Mouse (Mus musculus) G1E (cell line): ENCODE measurements around the gene Iars2. TPM values are rescaled to one million over a fixed set of nuclear protein-coding genes. Genes with fewer than 3 reads are reported as not detected.

Experiments
- ATAC-seq: 2 replicates; pipeline ENCODE4 v1.8.0; 2016; ENCODE audit warnings: mild to moderate bottlenecking; ENCODE audit not compliant: insufficient number of reproducible peaks, poor library complexity, low FRiP score, severe bottlenecking; ENCODE audit errors: extremely low read depth
- DNase-seq: peaks from one replicate; pipeline ENCODE4 v3.0.0; 2012; ENCODE audit warnings: low spot score
- H3K27me3 ChIP-seq: 2 replicates; pipeline ENCODE4 v1.6.1; 2012; ENCODE audit warnings: mild to moderate bottlenecking, low read length, inconsistent platforms; ENCODE audit not compliant: insufficient read depth
- H3K36me3 ChIP-seq: replicated peaks from 2 replicates; pipeline ENCODE3; 2012; ENCODE audit warnings: mild to moderate bottlenecking, inconsistent platforms
- H3K4me1 ChIP-seq: 2 replicates; pipeline ENCODE4 v1.6.1; 2012; ENCODE audit warnings: low read depth, low read length, inconsistent platforms, mixed read lengths; ENCODE audit not compliant: insufficient read depth
- H3K4me3 ChIP-seq: 2 replicates; pipeline ENCODE4 v1.5.1; 2012; ENCODE audit warnings: low read depth, mild to moderate bottlenecking, inconsistent platforms, low read length, moderate library complexity, mixed read lengths
- H3K9me3 ChIP-seq: replicated peaks from 2 replicates; pipeline ENCODE4 v1.6.1; 2012; ENCODE audit warnings: inconsistent platforms
- CTCF ChIP-seq: IDR thresholded peaks from 2 replicates; pipeline ENCODE4 v1.5.1; 2012; ENCODE audit warnings: low read depth, low read length, inconsistent platforms, mixed read lengths
- GATA1 ChIP-seq: IDR thresholded peaks from 2 replicates; pipeline ENCODE4 v1.6.1; 2012; ENCODE audit warnings: borderline replicate concordance, low read length, inconsistent platforms, mixed read lengths
- GATA2 ChIP-seq: IDR thresholded peaks from 2 replicates; pipeline ENCODE4 v1.6.1; 2012; ENCODE audit warnings: low read depth, low read length, inconsistent platforms, borderline replicate concordance
- POLR2AphosphoS5 ChIP-seq: IDR thresholded peaks from 2 replicates; pipeline ENCODE4 v1.6.1; 2012; ENCODE audit warnings: low read depth, low read length, inconsistent platforms; ENCODE audit not compliant: insufficient replicate concordance
- TAL1 ChIP-seq: conservative IDR thresholded peaks from 2 replicates; pipeline ENCODE4 v1.6.1; 2012; ENCODE audit warnings: low read depth, low read length, inconsistent platforms, mixed read lengths
- polyA plus RNA-seq: library from polyadenylated mRNA; stranded (reverse); fragments of >175 nt; gene quantifications from 2 replicates; pipeline ENCODE4 v1.2.3, GENCODE M21; 2012
- total RNA-seq, 2 experiments: library from RNA; stranded (forward) in 1 of 2; stranded (reverse) in 1 of 2; fragments of 200-1000 nt in 1 of 2; fragments of >200 nt in 1 of 2; fragmentation: Nextera tagmentation in 1 of 2; gene quantifications; 2 replicates each; pipeline ENCODE4 v1.2.3; 2014 to 2017

Gene Iars2
- total and polyA plus RNA-seq, 3 experiments: 8.5 to 54.6 (median 45.3) TPM

GRCm38 (mm10) chr1:185363526-185364182 lies 34.5 kb upstream of the Iars2 start:
- DNase-seq: peak; percentile 43
- TF ChIP-seq GATA2 (no peak), POLR2AphosphoS5 (no peak), TAL1 (no peak), CTCF (no peak), GATA1 (no peak)
- H3K9me3 ChIP-seq: no peaks in the 10 kb centered on the region
- peak; percentile 62 for ATAC-seq
- H3K4me3 ChIP-seq: peak overlapping the region; percentile 99
- peaks cover 29% of the 10 kb centered on the region for H3K36me3 ChIP-seq
- H3K4me1 ChIP-seq: peaks cover 22% of the 10 kb centered on the region
- no peaks in the 10 kb centered on the region for H3K27me3 ChIP-seq

GRCm38 (mm10) chr1:185362677-185363520 lies 33.7 kb upstream of the Iars2 start, which contains the start of gene Eprs:
TSS of gene Eprs (plus strand) at chr1:185363044.
- DNase-seq (peak; percentile 83), ATAC-seq (peak; percentile 90)
- TF ChIP-seq GATA1 (no peak), CTCF (no peak), POLR2AphosphoS5 (no peak), GATA2 (no peak), TAL1 (no peak)
- H3K9me3 ChIP-seq: no peaks in the 10 kb centered on the region
- H3K36me3 ChIP-seq: peaks cover 31% of the 10 kb centered on the region
- no peaks in the 10 kb centered on the region for H3K27me3 ChIP-seq
- peaks cover 22% of the 10 kb centered on the region for H3K4me1 ChIP-seq
- peak within 1 kb of the TSS; percentile 99 for H3K4me3 ChIP-seq

- Histone ChIP-seq H3K9me3 (no peaks in the 10 kb centered on the region), H3K27me3 (no peaks in the 10 kb centered on the region), H3K4me1 (no peaks in the 10 kb centered on the region; the same call in 1 of the 2 replicates), H3K36me3 (peaks cover 22% of the 10 kb centered on the region), H3K4me3 (no peak overlapping the region)
- ATAC-seq (no peak), DNase-seq (no peak)
- TF ChIP-seq GATA2 (no peak), POLR2AphosphoS5 (no peak), TAL1 (no peak), CTCF (no peak), GATA1 (no peak)
Observed at GRCm38 (mm10) chr1:185358211-185358610, 29.0 kb upstream of the Iars2 start.

GRCm38 (mm10) chr1:185356246-185356645 lies 27.1 kb upstream of the Iars2 start:
- ATAC-seq: no peak
- peaks cover 35% of the 10 kb centered on the region for H3K36me3 ChIP-seq
- H3K4me3 ChIP-seq: no peak overlapping the region
- H3K27me3 ChIP-seq: no peaks in the 10 kb centered on the region
- TF ChIP-seq TAL1 (no peak), GATA1 (no peak), CTCF (no peak), GATA2 (no peak), POLR2AphosphoS5 (no peak)
- no peaks in the 10 kb centered on the region; the same call in 1 of the 2 replicates for H3K4me1 ChIP-seq
- no peak for DNase-seq
- no peaks in the 10 kb centered on the region for H3K9me3 ChIP-seq

GRCm38 (mm10) chr1:185354731-185355130 lies 25.5 kb upstream of the Iars2 start:
- TF ChIP-seq GATA2 (no peak), CTCF (no peak)
- H3K4me1 ChIP-seq: no peaks in the 10 kb centered on the region; the same call in 1 of the 2 replicates
- ATAC-seq: no peak
- H3K27me3 ChIP-seq: no peaks in the 10 kb centered on the region
- H3K36me3 ChIP-seq: peaks cover 49% of the 10 kb centered on the region
- no peak for DNase-seq
- H3K4me3 ChIP-seq: no peak overlapping the region
- no peaks in the 10 kb centered on the region for H3K9me3 ChIP-seq

GRCm38 (mm10) chr1:185353351-185353750 lies 24.2 kb upstream of the Iars2 start:
- no peak for ATAC-seq
- H3K4me3 ChIP-seq: no peak overlapping the region
- no peaks in the 10 kb centered on the region for H3K27me3 ChIP-seq
- H3K4me1 ChIP-seq: no peaks in the 10 kb centered on the region
- H3K9me3 ChIP-seq: no peaks in the 10 kb centered on the region
- no peak for DNase-seq
- H3K36me3 ChIP-seq: peaks cover 59% of the 10 kb centered on the region
- TF ChIP-seq GATA1: no peak
- TF ChIP-seq GATA2: no peak
- no peak for TF ChIP-seq TAL1
- no peak for TF ChIP-seq CTCF
- TF ChIP-seq POLR2AphosphoS5: no peak
